Mouse (Mus musculus): ENCODE measurements around the gene Ston2. TPM values are rescaled to one million over a fixed set of nuclear protein-coding genes. Genes with fewer than 3 reads are reported as not detected.

The Ston2 gene
- total RNA-seq (2021), result 1 to 10 TPM; 3.7 to 3.8 TPM

DNA sequence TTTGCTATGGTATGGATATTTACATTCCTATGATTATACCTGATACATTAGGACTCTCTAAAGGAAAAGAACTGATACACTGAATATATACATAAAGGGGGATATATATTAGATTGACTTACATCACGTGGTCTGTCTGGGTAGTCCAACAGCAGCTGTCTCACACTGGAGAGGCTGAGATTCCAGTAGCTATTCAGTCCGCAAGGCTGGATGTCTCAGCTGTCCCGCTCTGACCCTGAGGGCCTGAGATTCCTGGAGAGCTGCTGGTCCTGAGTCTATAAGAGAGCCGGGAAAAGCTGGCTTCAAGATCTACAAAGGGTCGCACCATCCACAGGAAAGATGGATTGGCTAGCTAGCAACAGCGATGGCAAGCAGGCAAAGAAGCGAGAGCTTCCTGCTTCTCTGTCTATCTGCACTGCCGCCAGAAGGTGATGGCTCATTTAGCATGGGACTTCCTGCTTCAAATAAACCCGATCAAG, at the start of gene Ston2:
Ston2 (minus strand) TSS at position 429 of the 479 bp plus-strand sequence.
- intact Hi-C loops (cut with DNase I), result loop anchor here (5.0 kb wide), 1 partner anchor 56 kb away; no protein-coding TSS in a partner anchor
- DNase-seq, result no peak

GRCm38 (mm10) chr12:91837401-91838065, 49.3 kb upstream of the Ston2 start:
- intact Hi-C loops (cut with DNase I), result no loop called here

DNA sequence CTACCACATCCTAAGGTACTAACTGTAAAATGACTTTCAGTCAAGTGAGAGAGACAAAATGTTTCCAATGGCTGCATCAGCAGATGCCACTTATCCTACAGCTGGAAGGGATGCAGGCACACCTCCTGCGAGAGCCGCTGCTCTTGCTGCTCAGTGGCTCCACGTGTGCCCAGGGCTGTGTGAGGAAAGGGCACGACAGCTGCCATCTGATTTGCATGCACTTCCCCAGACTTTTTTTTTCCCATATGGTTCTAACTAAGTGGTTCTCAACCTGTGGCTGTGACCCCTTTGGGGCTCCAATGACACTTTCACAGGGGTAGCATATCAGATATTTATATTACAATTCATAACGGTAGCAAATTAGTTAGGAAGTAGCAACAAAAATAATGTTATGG, 45.7 kb upstream of the Ston2 start:
- intact Hi-C loops (cut with DNase I), result no loop called here
- DNase-seq, result no peak

More at GRCm38 (mm10) chr12:91837401-91838065, 49.3 kb upstream of the Ston2 start:
- no peak for DNase-seq

DNA sequence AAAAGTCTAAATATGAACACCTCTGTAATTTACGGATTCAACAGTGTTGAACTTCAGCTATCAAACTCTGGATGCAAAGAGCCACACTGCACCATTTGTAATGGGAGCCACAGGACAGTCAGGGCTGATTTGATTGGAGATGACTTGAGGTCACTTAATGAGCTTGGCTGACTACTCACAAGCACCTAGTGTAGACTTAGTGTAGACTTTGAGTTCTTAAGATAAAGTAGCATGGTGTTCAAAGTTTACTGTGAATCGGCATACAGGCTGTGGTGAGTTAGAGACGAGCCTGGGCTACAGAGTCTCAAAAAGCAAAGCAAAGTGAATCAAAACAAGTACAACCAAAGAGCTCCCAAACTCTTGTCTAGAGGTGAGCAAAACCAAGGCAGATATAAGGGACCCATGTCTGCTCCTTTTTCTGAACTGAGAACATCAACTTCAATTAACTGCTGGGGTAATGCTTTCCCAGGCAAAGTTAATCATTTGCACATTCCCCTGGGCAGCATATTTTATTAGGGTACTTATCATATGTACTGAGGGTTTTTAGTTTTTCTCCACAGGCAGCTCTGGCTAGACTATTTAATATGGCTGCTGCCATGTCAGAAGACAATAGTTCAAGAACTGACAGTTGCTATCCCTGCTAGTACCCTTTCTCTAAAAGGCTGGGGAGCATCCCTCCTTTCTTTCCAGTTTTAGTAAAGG, 45.2 kb upstream of the Ston2 start:
- DNase-seq, result no peak
- intact Hi-C loops (cut with DNase I), result no loop called here

DNA sequence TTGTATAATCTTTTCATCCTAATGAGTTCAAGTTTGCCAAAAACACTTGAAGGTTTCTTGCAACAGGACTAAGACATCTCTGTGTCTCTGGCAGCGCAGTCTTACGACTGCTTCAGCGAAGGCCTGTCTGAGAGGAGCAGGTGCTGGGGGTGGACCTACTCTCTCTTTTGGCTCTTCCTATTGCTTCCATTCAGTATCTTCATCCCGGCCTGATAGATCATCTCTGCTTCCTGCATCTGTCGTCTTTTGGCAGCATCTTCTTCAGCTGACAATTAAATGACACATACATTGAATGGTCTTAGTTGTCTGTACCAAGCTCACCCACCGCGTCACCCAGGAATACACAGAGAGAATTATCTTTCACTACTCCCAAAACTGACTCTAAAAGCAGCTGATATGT, 43.2 kb upstream of the Ston2 start:
- intact Hi-C loops (cut with DNase I), result no loop called here
- no peak for DNase-seq

DNA sequence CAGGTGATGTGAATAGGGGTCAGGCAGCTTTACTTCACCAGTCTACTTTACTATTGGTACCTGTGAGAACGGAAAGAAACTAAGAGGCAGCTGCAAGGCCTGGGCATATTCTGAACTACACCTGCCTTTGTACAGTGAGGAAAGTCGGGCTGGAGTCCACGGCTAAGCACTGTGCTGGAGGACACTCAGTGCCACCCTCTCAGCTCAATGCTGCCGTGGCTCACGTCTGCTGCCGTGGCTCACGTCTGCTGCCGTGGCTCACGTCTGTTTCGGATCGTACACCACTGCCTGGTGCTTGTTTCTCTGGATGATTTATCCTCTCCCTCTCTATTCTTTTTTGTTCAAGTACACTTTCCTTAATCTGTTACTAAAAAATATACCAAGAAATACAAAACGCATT, 32.3 kb upstream of the Ston2 start:
- intact Hi-C loops (cut with DNase I), result no loop called here

DNA sequence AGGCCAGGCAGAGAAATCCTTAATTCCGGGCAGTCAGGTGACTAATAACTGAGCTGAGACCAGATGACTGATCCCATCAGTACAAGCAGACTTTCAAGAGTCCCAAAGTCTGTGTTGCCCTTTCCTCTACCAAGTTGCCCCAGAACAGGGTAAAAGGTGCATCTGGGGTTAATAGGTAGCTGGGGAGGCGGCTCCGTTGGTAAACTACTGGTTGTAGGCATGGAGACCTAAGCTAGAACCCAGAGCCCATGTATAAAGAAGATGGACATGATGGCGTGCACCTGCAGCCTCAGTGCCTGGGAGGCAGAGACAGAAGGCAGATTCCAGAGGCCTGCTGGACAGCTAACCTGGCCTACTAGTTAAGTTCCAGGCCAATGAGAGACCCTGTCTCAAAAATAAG, 30.5 kb upstream of the Ston2 start:
- intact Hi-C loops (cut with DNase I), result no loop called here
- DNase-seq, result no peak

More for the DNA sequence above, 32.3 kb upstream of the Ston2 start:
- DNase-seq, result no peak

DNA sequence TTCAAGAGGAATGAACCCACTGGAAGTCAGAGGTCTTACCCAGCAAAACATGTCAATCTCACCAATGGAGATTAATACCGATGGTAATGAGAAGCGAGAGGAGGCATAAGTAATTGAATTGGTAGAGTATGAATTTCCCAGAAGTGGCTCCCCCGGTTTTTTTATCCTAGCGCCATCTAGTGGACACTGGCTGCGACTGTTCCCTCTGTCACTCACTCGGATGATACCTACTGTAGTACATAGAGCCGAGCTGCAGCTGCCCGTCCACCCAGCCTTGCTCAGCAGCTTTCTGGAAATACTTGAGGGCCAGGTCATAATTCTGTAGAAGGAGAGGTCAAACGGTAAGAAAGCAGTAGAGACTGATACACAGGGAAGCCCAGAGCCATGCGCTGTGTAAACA, 27.8 kb upstream of the Ston2 start:
- intact Hi-C loops (cut with DNase I), result no loop called here
- DNase-seq, result peak; percentile 44 to 47

- no peak for DNase-seq
- intact Hi-C loops (cut with DNase I), result no loop called here
Observed at GRCm38 (mm10) chr12:91815552-91815951, 27.4 kb upstream of the Ston2 start.

GRCm38 (mm10) chr12:91808911-91809310, 20.7 kb upstream of the Ston2 start:
- intact Hi-C loops (cut with DNase I), result no loop called here

GRCm38 (mm10) chr12:91807761-91808160, 19.6 kb upstream of the Ston2 start:
- DNase-seq, result no peak
- intact Hi-C loops (cut with DNase I), result no loop called here

More at GRCm38 (mm10) chr12:91808911-91809310, 20.7 kb upstream of the Ston2 start:
- no peak for DNase-seq

GRCm38 (mm10) chr12:91807095-91807494, 18.9 kb upstream of the Ston2 start:
- DNase-seq, result no peak
- intact Hi-C loops (cut with DNase I), result no loop called here

DNA sequence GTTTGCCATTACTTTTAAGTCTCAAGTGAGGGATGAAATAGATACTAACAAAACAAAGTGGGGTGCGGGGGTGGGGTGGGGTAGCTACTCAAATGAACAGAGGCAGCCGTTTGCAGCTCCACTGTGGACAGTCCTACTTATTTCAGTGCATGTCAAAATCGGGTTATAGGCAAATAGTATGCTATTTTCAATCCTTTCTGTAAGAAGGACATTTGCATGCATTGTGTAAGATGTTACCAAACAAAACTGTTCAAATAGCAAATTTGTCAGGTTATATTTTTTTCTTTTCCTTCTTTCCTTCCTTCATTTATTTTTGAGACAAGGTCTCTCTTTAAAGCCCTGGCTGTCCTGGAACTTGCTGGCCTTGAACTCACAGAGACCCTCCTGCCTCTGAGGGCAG, 16.1 kb upstream of the Ston2 start:
- intact Hi-C loops (cut with DNase I), result loop anchor here (5.0 kb wide), 1 partner anchor 272 kb away; no protein-coding TSS in a partner anchor
- DNase-seq, result no peak

DNA sequence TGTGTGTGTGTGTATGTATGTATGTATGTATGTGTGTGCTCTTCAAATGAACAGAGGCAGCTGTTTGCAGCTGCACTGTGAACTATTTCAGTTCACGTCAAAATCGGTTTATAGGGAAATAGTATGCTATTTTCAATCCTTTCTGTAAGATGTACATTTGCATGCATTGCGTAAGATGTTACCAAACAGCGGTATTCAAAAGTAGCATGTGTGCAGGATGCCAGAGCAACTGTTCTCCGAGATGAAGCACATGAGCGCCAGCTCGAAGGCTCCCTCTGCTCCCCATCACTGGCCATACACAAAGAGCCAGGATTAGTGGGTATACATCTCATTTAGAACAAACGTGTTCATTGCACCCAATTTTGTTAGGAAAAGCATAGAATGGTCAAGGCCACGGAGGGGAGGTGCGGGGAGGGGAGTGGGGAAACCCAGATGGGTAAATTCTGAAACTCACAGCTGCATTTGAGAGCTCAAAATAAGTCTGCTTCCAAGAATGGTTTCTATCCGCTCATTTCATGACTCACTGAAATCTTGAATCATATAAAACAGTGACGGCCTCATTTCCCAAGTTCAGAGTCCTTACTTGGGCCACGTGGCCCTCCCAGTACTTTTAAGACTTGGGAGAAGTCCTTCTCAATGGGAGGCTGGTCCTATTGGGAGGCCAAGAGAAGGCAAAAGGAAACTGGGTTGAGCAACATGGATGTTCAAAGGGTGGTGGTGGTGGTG, 15.2 kb upstream of the Ston2 start:
- intact Hi-C loops (cut with DNase I), result loop anchor here (5.0 kb wide), 1 partner anchor 271 kb away; no protein-coding TSS in a partner anchor
- DNase-seq, result no peak

DNA sequence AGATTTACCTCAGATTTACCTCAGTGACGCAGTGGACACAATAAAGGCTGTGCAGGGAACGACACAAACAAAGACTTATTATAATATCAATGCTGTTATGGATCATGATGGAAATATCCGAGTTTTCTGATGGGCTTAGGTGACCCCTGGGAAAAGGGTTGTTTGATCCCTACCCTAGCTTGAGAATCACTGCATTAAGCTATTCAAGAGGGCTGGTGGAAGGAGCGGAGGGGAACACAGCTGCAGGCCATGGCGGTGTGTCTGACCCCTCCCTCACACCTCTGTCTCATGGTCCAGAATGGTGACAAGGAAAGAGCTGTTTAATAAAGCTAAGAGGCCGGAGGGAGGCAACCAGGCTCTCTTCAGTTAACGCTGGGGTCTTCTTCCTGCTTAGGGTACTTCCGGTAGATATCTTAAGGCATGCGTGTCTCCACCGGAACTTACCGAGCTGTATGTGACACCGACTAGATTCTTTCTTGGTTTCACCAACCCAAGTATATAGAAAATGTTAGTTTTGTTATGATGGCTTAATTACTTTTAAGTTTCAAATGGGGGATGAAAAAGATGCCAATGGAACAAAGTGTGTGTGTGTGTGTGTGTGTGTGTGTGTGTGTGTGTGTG, 14.5 kb upstream of the Ston2 start:
- DNase-seq, result no peak
- intact Hi-C loops (cut with DNase I), result loop anchor here (5.0 kb wide), 1 partner anchor 270 kb away; no protein-coding TSS in a partner anchor

- intact Hi-C loops (cut with DNase I), result loop anchor here (5.0 kb wide), 1 partner anchor 269 kb away; no protein-coding TSS in a partner anchor
- DNase-seq, result no peak
Observed at GRCm38 (mm10) chr12:91800861-91801385, 12.7 kb upstream of the Ston2 start.

- DNase-seq, result no peak
- intact Hi-C loops (cut with DNase I), result loop anchor here (1.0 to 5.0 kb wide), 3 partner anchors 268 to 400 kb away; no protein-coding TSS in a partner anchor
Observed at GRCm38 (mm10) chr12:91799821-91800335, 11.7 kb upstream of the Ston2 start.

DNA sequence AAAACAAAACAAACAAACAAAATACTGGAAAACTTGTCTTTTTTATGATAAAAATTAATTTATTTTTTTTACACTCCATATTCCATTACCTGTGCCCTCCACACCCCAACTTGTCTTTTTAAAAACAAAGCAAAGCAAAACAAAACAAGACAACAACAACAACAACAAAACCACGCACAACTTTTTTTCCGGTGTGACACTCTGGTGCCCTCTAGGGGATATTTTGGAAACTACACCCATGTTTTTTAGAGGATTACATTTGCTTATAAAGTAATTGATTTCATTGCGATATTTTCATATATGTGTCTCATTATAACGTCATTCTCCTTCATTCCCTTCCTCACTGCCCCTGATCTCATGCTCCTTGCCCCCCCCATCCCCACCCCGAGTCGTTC, 11.2 kb upstream of the Ston2 start:
- intact Hi-C loops (cut with DNase I), result loop anchor here (1.0 kb wide), 2 partner anchors 376 to 399 kb away; no protein-coding TSS in a partner anchor
- no peak for DNase-seq

GRCm38 (mm10) chr12:91798720-91799378, 10.7 kb upstream of the Ston2 start:
- no peak for DNase-seq
- intact Hi-C loops (cut with DNase I), result loop anchor here (1.0 kb wide), 2 partner anchors 376 to 399 kb away; no protein-coding TSS in a partner anchor
